Mouse (Mus musculus): ENCODE results near the gene Cnga2.
"Not testable (repeated sequence)": the region's sequence is repeated elsewhere in the genome, so short reads cannot be mapped to it uniquely, and the experiment has no call there.

Gene Cnga2

DNA sequence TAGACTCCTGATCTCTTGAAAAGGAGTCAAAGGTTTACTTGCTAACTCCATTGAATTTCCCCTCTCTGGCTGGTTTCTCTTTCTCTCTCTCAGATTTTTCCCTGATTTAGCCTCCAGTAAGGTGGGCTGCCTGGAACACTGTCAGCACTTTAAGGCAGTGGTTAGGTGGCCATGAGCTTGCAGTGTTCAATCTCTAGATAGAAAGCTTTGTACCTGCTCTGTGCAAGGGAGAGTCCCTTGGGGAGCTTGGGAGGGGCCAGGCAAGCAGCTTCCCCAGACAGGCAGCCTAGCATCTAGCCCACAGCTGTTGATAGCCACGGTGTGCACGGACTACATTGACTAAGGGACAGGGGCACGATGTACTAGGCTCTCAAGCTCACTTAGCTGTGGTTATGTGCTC lies at the start of gene Cnga2:
Cnga2 (plus strand) TSS at position 301 of the 400 bp plus-strand sequence.
- DNase-seq (ENCODE audit: low spot score in 2 of 2), result no peak

DNA sequence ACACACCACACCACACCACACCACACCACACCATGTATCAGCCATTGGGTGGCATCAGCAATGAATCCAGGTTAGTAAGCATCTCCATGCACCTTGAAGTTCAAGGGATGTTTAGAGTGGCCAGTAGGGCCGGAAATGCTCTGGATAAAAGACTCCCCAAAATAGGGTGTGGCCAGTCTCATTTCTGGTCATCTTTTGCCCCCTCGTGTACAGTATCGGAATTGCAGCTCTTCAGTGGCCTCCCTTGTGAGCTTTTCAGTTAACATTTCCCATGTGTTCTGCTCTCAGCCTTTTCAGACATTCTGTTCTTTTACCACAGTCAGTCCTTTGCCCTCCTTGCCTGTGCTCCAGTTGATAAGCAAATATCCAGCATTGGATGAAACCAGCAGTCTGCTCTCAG lies 45.0 kb upstream of the Cnga2 start:
- peak in 1 of 2 experiments; percentile 29 for DNase-seq (ENCODE audit: low spot score in 2 of 2)

DNA sequence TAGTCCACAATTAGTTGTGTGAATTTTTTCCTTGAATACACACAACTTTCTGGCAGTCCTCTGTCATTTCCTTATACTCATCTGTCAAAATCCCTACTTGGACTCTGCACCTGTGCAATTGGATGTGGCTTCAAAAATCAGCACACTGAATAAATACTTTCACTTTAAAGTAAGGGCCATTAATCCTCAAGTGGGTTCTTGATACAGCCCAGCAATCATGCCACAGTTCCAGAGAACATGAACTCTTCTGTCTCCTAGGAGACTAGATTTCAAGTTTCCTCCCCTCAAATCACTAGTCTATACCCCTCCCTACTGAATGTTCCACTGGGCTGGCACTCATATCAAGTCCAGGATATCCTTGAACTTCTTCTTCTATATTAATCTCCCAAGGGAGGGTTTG lies 33.3 kb upstream of the Cnga2 start:
- DNase-seq (ENCODE audit: low spot score in 2 of 2), result no peak

DNA sequence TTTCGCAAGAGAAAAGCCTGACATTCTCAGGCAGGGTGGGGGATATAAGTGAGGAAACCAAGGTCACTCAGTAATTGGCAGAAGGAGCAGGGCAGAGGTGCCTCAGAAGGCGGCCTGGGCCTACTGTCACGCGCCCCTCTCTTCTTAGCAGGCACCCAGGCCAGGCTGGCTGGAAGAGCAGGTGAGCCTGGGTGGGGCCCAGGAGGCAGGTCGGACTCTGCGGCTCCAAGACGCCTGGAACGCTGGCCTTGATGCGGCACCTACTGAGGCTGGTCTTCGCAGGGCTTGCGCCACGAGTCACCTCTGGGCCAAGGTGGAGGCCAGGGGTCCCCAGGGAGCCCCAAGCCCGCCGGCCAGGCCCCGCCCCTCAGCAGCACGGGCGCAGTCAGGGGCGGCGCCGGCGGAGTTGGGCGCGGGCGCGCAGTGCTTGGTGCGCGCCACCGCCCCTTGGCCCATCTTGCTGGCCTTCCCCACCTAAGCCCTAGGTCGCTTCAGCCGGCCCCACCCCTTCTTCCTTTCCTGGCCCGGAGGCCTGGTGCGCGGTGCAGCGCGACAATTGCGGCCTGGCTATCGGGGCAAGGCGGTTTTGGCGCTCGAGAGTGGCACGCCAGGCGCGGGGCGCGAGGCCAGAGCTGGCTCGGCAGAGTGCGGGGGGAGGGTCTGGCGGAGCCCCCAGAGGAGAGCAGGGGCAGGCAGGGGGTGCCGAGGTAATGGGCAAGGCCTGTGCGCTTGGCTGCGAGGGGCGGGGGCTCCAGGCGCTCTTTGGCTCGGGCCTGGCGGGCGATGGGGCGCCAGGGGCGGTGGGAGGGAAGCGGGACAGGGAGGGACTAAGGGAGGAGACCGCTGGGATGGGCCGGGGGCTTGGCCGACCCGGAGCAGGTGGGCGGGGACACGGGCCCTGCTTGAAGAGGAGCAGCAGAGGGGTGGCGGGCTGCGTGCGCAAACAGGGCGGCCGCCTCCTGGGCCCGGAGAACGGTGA lies 29.3 kb upstream of the Cnga2 start, which contains the start of gene Prrg3:
Prrg3 (plus strand) TSS at position 552 of the 979 bp plus-strand sequence.
- peak; percentile 54 for DNase-seq (ENCODE audit: low spot score in 2 of 2)

DNA sequence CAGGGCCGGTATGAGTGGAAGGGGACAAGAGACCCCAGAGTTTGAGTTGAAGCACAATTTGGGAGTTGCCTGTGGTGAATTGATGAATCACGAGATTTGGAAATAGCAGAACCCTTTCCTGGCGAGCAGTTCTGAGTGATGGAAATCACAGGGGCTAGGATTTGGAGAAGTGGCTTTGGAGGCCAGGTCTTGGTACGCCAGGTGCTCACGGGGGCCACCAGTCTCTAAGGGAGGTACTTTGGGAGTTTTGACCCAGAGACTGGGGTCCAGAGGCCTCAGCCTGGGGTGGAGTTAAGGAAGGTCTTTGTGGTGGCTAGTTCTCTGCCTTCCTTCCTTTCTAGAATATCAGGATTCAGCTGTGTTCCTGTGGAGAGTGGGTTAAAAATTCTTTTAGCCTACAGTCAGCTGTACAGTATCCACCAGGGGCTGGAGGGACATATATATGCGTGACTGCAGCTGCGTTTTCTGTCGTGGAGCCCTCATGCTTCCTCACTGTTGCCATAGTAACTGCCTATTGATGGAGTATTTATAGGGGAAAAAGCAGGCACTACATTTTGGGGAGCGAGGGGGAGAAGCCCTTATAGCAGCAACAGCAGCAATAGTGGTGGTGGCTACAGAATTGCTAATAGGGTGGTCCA lies 28.3 kb upstream of the Cnga2 start:
- DNase-seq (ENCODE audit: low spot score in 2 of 2), result peak; percentile 38 to 48

DNA sequence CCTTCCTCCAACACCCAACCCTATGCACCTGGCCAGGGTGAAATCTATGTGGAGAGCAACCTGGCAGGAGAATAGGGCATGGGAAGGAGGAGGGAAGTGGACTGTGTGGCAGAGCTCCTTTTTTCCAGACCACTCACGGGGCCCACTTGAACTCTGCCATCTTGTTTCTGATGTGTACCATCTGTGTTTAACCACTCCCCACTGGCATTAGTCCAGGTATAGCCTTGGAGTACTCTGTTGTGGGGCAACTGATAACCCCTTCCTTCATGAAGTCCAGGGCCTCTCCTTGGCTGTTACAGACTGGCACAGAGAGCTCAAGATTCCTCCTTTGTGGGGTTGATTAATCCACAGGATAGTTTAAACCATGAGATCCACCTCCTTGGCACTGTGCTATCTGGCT lies 23.4 kb upstream of the Cnga2 start:
- no peak for DNase-seq (ENCODE audit: low spot score in 2 of 2)

DNA sequence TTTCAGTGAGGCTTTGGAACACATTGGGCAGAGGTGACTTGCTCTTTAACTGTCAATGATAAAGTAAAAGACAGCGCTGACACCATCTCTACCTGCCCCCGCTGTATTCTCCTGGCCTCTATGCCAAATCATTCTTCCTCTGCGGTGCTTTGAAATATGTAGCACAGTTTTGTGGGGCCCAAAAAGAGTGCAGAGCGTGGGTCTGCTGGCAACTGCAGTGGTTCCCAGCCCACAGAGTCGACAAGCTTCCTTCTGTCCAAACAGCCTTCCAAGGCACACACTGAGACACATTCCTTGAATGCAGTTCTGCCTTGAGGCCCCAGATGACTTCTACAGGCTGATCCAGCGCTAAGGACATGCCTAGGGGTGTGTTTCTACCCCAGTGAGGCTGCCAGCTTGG lies 22.8 kb upstream of the Cnga2 start:
- peak; percentile 28 to 36 for DNase-seq (ENCODE audit: low spot score in 2 of 2)

DNA sequence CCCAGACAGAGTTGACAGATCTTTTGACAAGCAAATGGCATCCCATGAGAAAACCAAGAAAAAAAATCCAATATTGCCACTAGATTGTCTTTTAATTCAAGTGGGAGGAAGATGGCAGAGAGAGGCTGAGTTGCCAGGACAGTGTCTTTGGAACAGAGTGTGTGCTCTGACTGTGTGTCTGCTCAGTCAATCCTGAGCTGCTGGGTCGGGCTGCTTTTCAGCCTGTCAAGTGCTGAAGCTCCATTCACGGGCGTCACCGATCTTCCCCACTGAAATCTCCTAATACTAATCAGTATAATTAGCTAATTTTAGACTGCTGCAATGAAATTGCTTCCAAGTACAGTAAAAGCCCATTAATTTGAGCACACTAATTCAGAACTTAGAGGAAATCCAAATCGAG lies 20.3 kb upstream of the Cnga2 start:
- no peak for DNase-seq (ENCODE audit: low spot score in 2 of 2)

DNA sequence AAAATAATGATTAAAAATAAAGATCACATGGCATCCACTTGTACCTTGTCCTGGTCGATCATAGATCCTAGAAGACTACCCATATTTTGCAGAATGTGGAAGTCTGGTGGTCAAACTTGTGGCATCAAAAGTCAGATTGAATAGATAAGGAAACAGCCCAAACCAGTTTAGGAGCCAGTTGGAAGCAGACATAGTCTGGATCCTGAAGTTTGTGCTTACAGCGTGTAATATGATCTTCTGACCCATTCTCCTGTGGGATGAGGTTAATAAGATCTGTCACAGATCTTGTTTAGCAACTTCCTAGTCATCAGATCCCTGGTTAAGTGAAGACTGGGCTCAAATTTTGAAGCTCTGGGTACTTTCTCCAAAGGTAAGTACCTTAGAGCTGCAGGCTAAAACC lies 19.0 kb upstream of the Cnga2 start, which contains the start of gene Fate1:
Fate1 (plus strand) TSS at position 301 of the 400 bp plus-strand sequence.
- DNase-seq (ENCODE audit: low spot score in 2 of 2), result no peak

DNA sequence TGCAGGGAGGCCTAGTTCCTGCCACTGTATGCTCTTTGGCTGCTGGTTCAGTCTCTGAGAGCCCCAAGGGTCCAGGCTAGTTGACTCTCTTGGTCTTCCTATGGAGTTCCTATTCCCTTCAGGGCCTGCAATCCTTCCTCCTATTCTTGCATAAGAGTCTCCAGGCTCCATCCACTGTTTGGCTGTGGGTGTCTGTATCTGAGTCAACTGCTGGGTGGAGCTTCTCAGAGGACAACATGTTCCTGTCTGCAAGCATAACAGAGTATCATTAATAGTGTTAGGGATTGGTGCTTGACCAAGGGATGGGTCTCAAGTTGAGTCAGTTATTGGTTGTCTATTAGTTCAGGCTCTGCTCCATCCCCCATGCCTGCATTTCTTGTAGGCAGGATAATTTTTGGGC lies 14.0 kb upstream of the Cnga2 start:
- DNase-seq (ENCODE audit: low spot score in 2 of 2), result not testable (repeated sequence)

DNA sequence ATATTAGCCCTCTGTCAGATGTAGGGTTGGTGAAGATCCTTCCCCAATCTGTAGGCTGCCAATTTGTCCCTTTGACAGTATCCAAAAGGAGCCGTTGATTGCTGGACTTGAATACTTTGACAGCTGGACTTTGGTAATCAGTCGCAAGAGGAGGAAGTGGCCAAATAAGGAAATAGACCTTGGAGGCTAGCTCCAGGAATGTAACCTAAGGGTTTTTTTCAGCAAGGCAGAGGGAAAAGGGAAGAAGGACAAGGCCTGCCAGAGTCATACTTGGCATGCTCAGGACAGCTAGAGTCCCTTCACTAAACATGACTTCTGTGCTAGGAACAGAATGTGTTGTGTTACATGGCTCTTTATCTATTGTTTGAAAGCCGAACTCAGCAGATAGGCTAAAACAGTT lies 11.2 kb upstream of the Cnga2 start:
- no peak for DNase-seq (ENCODE audit: low spot score in 2 of 2)

DNA sequence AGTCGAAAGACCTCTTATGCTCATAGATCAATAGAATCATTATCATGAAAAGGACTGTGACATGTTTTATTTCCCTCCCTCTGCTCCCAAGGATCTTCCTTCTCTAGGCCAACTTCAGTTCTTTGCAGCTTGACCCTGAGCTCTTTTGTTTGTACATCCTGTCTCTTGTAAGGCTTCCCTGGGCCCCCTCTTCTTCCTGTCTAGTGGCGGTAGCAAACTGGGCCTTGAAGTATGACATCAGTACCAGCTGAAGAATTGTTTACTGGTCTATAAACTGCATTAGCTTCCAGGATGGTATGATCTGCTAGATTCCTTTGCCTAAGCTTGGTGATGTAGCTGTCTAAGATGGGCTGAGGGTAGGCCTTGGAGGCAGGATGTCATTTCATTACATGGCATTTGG lies 10.3 kb upstream of the Cnga2 start:
- no peak for DNase-seq (ENCODE audit: low spot score in 2 of 2)

DNA sequence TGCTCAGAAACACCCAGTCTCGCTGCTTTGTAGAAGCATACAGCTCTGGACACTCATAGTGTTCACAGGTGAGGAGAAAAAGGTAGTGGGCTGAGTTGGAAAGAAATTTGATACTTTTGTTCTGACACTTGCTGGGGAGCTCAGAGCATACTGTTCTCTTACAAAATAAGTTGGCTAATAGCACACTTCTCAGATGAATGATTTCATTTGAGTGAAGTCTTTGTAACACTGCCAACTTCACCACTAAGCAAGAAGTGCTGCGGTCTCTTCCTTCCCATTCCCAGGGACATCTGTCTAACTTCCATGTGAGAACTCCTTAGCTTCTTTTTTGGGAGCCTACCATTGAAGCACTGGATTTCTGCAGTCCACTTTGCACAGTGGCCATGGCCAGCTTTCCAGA lies 8.4 kb upstream of the Cnga2 start:
- DNase-seq (ENCODE audit: low spot score in 2 of 2), result no peak

DNA sequence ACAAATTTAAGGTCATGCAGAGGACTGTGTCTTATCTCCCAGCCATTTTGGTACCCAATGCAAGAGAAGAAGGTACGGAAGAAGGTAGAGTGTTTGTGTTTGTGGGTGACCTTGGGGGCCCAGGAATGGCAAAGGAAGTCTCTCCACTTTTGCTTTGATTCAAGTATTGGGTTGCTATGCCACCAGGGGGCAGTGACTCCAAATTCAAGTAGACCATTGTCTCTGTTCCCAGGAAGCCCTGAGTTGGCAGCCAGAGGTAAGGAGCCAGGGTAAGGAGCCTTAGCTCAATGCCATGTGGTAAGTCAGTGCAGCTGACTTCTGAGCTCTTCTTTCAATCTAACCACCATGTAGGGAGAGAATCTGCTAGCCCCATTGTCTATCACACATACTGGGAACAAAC lies 7.9 kb upstream of the Cnga2 start:
- peak in 1 of 2 experiments; percentile 26 for DNase-seq (ENCODE audit: low spot score in 2 of 2)

DNA sequence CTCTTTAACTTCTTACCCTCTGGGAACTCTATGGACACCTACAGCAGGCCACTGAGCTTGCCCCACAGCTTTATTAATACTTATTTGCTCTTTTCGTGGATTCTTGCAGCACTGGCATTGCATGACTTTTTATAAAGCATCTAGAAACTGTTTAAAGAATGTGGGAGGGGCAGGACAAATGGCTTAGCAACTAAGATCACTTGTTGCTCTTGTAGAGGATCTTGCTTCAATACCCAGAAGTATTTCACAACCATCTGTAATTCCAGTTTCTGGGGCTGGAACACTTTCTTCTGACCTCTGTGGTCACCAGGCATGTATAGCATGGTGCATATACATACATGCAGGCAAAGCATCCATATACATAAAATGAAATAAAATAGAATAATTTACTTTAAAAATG lies 4.3 kb downstream of the Cnga2 start:
- no peak for DNase-seq (ENCODE audit: low spot score in 2 of 2)

DNA sequence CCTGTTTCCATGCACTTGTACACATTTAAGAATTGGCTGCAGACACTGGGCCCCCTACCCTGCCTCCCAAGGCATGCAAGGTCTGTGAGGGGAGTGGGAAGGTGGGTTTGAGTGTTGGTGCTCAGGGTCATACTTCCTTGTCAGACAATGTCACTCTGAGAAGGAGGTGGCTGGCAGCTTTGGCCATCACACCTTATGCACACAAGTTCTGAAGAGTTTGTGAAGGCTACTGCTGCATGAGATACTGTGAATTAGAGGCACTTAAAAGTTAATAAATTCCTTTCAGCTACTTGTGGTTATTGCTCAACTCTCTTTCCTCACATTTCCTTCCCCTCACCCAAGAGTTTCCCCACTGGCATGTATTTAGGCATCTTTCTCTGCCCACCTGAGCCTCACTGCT lies 18.3 kb downstream of the Cnga2 start:
- no peak for DNase-seq (ENCODE audit: low spot score in 2 of 2)

DNA sequence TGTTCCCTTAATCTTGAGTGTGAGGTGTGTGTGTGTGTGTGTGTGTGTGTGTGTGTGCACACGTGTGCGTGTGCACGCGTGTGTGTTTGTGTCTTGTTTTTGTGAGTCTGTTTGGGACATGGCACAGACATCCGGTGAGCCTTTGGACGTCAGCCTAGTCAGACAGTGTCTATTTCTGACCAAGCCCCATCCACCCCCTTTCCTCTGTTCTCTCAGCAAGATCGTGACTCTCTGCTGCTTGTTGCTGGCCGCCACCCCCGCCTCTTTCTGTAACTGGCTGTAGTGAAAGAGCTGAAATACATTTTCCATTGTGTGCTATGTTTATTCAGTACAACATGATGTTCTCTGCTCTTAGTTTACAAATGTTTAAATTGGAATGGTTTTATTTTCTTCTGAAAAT lies 20.6 kb downstream of the Cnga2 start:
- DNase-seq (ENCODE audit: low spot score in 2 of 2), result peak; percentile 42 to 57

DNA sequence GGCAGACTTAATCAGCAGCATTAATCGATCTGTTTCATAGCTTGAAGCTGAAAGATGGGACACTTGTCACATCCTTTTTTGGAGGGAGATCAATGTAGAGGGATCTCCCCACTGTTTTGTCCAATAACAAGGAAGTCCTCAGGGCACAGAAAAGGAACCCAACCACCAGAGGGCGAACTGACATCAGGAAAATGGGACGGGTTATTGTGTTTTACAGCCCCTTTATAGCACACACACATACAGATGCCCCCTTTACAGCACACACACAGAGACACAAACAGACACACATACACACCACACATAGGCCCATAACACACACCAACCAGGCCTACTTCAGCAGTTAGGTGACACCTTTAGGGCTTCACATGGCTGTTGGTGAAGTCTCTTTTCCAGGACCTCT lies 21.2 kb downstream of the Cnga2 start:
- peak; percentile 38 to 46 for DNase-seq (ENCODE audit: low spot score in 2 of 2)

DNA sequence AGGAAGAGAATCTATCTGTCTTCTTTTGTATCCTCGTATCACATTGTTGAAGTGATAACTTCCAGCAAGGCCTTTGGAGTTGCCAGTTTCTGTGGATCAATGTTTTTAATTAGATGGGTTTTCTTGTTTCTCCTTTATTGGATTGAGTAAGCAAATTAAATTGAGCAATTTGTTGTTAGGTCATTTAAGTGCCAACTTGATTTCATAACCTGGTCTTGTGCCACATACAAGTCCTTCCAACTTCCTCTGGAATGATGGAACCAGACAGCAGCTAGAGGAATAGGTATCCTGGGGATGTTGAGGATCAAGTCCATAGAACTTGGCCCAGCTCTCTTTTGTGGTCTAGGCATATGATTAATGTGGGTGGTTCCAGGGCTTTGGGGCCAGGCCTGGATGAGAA lies 30.6 kb downstream of the Cnga2 start:
- DNase-seq (ENCODE audit: low spot score in 2 of 2), result no peak

DNA sequence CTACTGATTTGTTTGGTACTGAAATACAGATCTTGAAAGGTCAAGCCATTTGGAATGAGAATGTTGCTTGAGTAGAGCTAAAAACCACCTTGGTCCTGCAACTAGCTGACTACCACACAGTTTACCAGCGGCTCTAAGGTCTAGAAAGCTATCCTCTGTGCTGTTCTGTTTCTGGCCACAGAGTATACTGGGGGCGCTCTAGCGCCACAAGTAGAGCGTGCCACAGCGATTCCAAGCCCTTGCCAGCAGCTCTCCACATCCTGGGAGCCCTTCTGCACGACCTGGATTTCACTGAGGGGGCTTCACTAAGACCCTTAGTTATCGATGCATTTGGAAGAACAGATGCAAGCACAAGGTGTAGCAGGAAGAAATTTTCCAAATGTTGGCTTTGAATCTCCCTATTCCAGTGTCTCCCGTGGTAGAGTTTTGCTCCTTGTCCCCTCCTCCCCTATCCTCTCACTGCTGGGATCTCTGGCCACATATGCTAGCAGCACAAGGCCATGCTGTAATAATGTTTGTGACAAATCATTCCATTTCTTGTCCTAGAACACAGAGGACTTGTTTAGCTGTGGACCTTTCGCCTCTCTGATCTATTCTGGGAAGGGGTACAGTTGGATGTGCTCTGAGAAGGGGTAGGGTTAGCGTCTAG lies 31.2 kb downstream of the Cnga2 start:
- DNase-seq (ENCODE audit: low spot score in 2 of 2), result peak; percentile 28 to 29

DNA sequence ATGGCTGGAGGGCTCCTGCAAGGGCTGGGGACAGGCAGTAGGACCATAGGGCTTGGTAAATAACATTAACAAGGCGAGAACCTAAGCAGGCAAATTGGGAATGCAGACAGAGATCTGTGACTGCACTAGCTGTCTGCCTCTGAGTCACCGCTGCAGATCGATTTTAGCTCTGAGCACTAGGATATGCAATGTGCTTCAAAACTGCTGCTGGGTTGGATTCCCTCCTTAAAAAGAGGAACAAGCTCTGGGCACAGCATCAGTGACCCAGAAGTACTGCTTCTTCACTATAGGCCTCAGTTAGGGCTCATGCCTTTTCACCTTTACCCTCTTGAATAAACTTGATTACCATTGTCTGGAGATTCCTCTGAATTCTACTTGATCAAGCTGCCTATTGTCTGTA lies 31.9 kb downstream of the Cnga2 start:
- DNase-seq (ENCODE audit: low spot score in 2 of 2), result no peak

DNA sequence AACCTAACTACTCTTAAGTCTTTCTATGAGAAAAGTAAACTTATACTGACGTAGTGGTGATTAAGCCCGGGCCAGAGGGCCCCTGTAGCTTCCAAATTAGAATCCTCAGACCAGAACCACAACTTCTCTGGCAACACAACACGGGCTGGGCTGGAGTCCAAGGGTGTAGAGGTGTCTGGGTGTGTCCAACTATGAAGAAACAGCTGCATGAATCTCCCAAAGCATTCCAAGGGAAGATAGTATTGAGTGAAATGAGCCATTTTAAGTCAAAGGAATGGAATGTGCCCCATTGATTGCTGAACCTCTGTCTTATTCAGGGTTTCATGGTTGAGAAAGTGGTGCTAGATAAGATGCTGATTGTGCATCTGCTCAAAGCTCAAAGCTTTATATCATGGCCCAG lies 52.4 kb downstream of the Cnga2 start:
- no peak for DNase-seq (ENCODE audit: low spot score in 2 of 2)
